Mouse (Mus musculus) kidney, adult 9 months (tissue): Measurements from ENCODE around the gene Olfr74.
"Not testable (repeated sequence)": the region's sequence is repeated elsewhere in the genome, so short reads cannot be mapped to it uniquely, and the experiment has no call there.

ENCODE experiments used
- DNase-seq: peaks from one replicate; pipeline ENCODE4 v3.0.0; 2022

Olfr74 gene

GRCm38 (mm10) chr2:87974563-87974962, at the start of gene Olfr74:
TSS of gene Olfr74 (minus strand) at chr2:87974663.
- no peak for DNase-seq

DNA sequence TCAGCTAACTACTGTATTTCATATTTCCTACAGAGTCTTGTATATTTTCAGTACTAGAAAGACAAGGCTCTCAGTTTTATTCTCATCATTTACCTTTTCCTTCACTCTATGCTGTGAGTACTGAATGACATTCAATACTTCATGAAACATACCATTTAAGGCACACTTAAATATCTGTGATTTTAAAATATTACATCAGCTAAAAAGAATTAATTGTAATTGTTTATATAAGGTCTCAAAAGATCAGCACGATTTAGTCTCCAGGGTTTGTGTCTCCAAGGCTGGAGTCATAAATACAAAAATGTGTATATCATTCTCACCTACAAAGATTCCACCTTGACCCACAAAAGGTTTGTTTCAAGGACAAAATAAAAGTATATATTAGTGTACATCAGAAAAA, 48.0 kb upstream of the Olfr74 start, which contains the start of gene Olfr1161:
Gene Olfr1161 (plus strand): TSS at position 301 of the 400 bp plus-strand sequence.
- DNase-seq = not testable (repeated sequence)

- DNase-seq = peak; percentile 3
Observed at GRCm38 (mm10) chr2:88007515-88008318, 33.3 kb upstream of the Olfr74 start, which contains the start of gene Olfr1160. TSS of gene Olfr1160 (minus strand) at chr2:88008268.

DNA sequence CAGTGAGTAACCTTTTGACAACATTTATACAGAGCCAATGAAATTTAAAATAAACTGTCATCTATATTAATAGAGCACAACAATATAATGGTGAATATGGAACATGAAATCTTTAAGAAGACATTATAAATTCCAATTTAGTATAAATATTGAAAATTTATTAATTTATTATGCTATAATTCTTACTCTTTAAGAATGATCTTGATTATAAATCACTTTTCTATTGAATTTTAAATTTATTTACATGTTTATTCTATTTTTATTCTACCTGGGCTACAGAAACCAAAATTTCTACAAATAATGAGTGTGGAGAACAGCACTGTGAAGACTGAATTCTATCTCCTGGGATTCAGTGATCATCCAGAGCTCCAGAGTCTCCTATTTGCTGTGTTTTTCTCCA, 15.3 kb upstream of the Olfr74 start, which contains the start of gene Olfr1158:
Gene Olfr1158 (plus strand): TSS at position 301 of the 400 bp plus-strand sequence.
- DNase-seq = no peak

DNA sequence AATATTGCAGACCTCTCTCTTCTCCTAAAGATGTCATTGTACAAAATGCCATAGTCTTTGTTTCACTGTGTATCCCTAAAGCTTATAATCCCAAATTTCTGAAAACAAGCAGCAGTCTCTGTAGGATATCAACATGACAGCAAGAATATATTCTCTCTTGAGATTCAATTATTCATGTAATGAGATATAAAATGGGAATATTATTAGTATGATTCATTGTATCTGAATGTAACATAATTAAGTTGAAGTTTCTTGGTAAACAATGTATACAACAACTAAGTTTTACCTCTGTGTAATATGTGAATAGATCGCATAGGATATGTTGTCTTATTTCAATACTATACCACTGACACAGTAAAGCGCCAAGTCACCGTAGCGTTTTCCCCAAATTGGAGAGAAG, 6.3 kb downstream of the Olfr74 start, which contains the start of gene Olfr1157:
Gene Olfr1157 (minus strand): TSS at position 101 of the 400 bp plus-strand sequence.
- no peak for DNase-seq

DNA sequence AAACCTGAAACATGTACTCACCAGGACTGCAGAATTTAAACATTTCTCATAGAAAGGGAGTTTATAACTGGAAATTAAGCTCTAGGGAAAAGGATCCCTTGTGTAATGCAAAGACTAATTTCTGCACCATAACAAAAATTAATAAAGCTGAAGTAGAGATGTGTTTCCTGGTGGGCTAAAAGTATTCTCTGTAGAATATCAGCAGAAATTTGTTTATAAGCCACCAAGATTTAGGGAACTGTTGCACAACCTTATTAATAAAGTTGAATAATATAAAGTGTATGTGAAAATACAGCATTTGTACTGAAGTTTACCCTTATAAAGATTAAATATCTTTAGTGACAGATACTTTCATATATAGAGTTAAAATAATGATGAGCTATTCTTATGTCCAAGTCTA, 21.5 kb downstream of the Olfr74 start, which contains the start of gene Olfr1156:
Gene Olfr1156 (minus strand): TSS at position 101 of the 400 bp plus-strand sequence.
- no peak for DNase-seq

DNA sequence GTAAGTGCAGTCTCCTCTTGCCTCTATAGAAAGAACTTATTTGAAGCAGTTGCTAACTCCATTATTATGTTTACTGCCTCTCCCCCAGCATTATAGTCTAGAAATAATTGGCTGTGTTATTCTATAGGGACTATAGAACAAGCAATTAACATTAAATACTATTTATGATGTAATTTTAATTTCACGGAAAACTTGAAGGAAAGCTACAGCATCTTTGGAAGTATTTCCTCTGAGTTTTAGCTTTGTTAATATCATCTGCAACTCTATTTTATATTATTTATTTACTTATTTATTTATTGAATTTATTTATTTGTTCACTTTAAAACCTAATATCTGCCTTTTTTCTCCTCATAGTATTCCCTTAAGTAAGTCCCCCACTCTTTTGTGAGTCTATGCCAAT, 29.4 kb downstream of the Olfr74 start, which contains the start of gene Olfr1155:
Gene Olfr1155 (minus strand): TSS at position 101 of the 400 bp plus-strand sequence.
- DNase-seq = no peak
